Mouse (Mus musculus): Measurements from ENCODE around the gene Omt2b.

DNA sequence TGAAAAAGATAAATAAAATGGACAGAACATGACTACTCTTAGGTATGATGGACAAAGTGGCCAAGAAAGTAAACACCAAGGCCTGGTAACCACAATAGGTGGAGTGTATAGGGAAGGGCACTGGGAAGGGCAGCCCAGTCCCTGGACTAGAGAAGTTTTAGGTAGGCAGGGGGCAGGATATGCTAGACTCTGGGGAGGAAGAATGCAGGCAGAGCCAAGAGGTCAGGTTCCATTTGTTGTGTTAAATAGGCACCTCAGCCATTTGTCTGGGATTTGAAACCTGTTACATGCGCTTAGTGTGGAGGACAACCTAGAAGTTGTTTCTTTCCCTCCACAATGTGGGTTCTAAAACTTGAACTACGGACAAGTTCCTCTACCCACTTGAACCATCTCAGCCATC, 42.0 kb downstream of the Omt2b start:
- no peak for TF ChIP-seq CTCF (IDR thresholded peaks at IDR 0.05; ENCODE audit: borderline replicate concordance, insufficient read depth, low read depth, low read length)
- TF ChIP-seq POLR2A (IDR thresholded peaks at IDR 0.05; ENCODE audit: borderline replicate concordance, insufficient read depth, low read length) = no peak
